Mouse (Mus musculus): ENCODE results near the gene Grrp1. TPM values are rescaled to one million over a fixed set of nuclear protein-coding genes. Genes with fewer than 3 reads are reported as not detected.
"Not testable (repeated sequence)": the region's sequence is repeated elsewhere in the genome, so short reads cannot be mapped to it uniquely, and the experiment has no call there.

The Grrp1 gene
- polyA plus RNA-seq (2015; fragmentation: Nextera tagmentation; extraction: Ambion mirVana) = 3.9 and 6.4 TPM in 2 replicates

GRCm38 (mm10) chr4:134253722-134254324 lies at the start of gene Grrp1:
TSS of gene Grrp1 (minus strand) at chr4:134254106.
- Histone ChIP-seq H3K4me1 (peaks cover 83% of the 10 kb centered on the region), H3K9ac (peak within 1 kb of the TSS; percentile 61), H3K36me3 (no peaks in the 10 kb centered on the region), H3K4me3 (peak within 1 kb of the TSS; percentile 54), H3K27ac (peak within 1 kb of the TSS; percentile 30; the same call in 1 of the 2 replicates), H3K27me3 (peaks cover 81% of the 10 kb centered on the region), H3K4me2 (peak within 1 kb of the TSS; percentile 95), H3K9me3 (no peaks in the 10 kb centered on the region)
- WGBS = 2% methylated on average over 13 of the region's 13 CpGs
- ATAC-seq (ENCODE audit: insufficient number of reproducible peaks, insufficient read depth, low FRiP score, low TSS enrichment, low read depth) = no peak

DNA sequence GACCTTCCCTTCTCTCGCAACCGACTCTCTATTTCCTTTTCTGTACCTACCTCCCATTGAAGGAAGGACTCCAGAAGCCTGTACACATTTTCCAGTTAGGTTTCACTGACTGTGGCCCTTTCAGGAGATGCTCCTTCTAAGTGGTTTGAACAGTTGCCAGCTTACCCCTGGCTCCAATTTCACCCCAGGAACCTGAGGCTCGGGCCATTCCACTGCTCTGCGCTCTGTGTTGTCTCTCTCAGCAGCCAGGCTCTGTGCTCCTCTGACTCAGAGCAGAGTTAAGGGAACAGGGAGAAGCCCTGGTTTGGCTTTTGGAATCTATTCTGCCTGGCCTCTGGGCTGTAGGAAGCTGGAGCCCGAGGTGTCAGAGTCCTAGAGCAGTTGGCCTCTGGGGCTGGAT lies 48.2 kb upstream of the Grrp1 start:
- ATAC-seq (ENCODE audit: insufficient number of reproducible peaks, insufficient read depth, low FRiP score, low TSS enrichment, low read depth) = no peak
- 71% methylated on average over 5 of the region's 5 CpGs for WGBS

GRCm38 (mm10) chr4:134300316-134300715 lies 46.4 kb upstream of the Grrp1 start:
- Histone ChIP-seq H3K9me3 (peaks cover 4% of the 10 kb centered on the region; the same call in 1 of the 2 replicates), H3K4me1 (no peaks in the 10 kb centered on the region), H3K4me2 (no peak overlapping the region), H3K27ac (no peak overlapping the region), H3K4me3 (no peak overlapping the region), H3K27me3 (no peaks in the 10 kb centered on the region), H3K36me3 (no peaks in the 10 kb centered on the region), H3K9ac (no peak overlapping the region)
- 81% methylated on average over 9 of the region's 9 CpGs for WGBS
- no peak for ATAC-seq (ENCODE audit: insufficient number of reproducible peaks, insufficient read depth, low FRiP score, low TSS enrichment, low read depth)

More for the DNA sequence above, 48.2 kb upstream of the Grrp1 start:
- Histone ChIP-seq H3K27me3 (no peaks in the 10 kb centered on the region), H3K36me3 (no peaks in the 10 kb centered on the region), H3K27ac (no peak overlapping the region), H3K9me3 (no peaks in the 10 kb centered on the region), H3K4me1 (peaks cover 4% of the 10 kb centered on the region), H3K4me2 (no peak overlapping the region), H3K9ac (no peak overlapping the region), H3K4me3 (no peak overlapping the region)

DNA sequence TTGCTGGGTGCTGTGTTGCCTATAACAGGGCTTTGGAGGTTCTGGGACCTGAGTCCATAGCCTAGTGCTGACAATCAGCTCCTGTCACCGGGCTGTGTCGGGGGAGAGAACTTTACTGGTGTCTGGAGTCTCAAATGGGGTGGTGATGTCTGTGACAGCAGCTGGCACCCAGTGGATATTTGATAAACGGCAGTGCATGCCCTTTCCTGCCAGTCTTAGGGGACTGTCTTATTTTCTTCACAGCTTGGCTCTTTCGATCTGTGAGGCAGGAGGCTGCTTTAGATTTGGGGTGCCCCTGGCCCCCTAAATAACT lies 45.5 kb upstream of the Grrp1 start:
- Histone ChIP-seq H3K4me1 (no peaks in the 10 kb centered on the region), H3K36me3 (no peaks in the 10 kb centered on the region), H3K4me3 (no peak overlapping the region), H3K27ac (no peak overlapping the region), H3K9ac (no peak overlapping the region), H3K9me3 (peaks cover 4% of the 10 kb centered on the region; the same call in 1 of the 2 replicates), H3K27me3 (no peaks in the 10 kb centered on the region), H3K4me2 (no peak overlapping the region)
- 56% methylated on average over 4 of the region's 4 CpGs for WGBS
- ATAC-seq (ENCODE audit: insufficient number of reproducible peaks, insufficient read depth, low FRiP score, low TSS enrichment, low read depth) = no peak

- WGBS = 77% methylated on average over 19 of the region's 19 CpGs
- no peaks in the 10 kb centered on the region for H3K4me1 ChIP-seq
- H3K9me3 ChIP-seq = peaks cover 4% of the 10 kb centered on the region; the same call in 1 of the 2 replicates
- H3K4me2 ChIP-seq = no peak overlapping the region
- no peak overlapping the region for H3K9ac ChIP-seq
- H3K4me3 ChIP-seq = no peak overlapping the region
- H3K27me3 ChIP-seq = 0 out of 2 replicates have a peak, but pooled peaks cover 4% of the 10 kb centered on the region
- no peak overlapping the region for H3K27ac ChIP-seq
- H3K36me3 ChIP-seq = no peaks in the 10 kb centered on the region
- no peak for ATAC-seq (ENCODE audit: insufficient number of reproducible peaks, insufficient read depth, low FRiP score, low TSS enrichment, low read depth)
Measured at GRCm38 (mm10) chr4:134298626-134299497, 45.0 kb upstream of the Grrp1 start.

DNA sequence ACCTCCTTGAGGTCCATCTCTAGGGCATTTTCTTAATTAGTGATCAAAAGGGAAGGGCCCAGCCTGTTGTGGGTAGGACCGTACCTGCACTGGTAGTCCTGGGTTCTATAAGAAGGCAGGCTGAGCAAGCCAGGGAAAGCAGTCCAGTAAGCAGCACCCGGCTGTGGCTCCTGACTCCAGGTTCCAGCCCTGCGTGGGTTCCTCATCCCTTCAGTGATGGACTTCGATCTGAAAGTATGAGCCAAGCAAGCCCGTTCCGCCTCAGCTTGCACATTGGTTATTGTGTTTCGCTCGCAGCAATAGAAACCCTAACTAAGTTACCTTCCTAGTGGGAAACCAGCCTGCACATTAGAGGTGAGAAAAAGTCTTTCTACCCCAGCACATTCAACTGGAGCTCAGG lies 43.5 kb upstream of the Grrp1 start:
- Histone ChIP-seq H3K4me2 (no peak overlapping the region), H3K27me3 (0 out of 2 replicates have a peak, but pooled peaks cover 15% of the 10 kb centered on the region)

DNA sequence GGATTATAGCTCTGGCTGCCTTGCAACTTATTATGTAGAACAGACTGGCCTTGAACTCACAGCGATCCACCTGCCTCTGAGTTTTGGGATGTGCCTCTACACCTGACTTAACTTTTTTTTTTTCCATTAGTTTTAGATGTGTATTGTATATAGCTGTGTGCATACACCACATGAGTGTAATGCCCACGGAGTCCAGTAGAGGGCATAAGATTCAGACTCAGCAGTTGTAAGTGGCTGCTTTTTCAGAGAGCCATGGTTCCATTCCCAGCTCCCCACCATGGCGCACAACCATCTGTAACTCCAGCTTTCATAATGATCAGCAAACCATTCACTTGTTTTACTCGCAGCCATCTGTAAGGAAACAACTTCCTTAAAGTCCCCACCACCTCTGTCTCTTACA lies 42.6 kb upstream of the Grrp1 start:
- Histone ChIP-seq H3K4me3 (no peak overlapping the region), H3K36me3 (no peaks in the 10 kb centered on the region), H3K27me3 (0 out of 2 replicates have a peak, but pooled peaks cover 15% of the 10 kb centered on the region), H3K9ac (no peak overlapping the region), H3K27ac (no peak overlapping the region), H3K4me2 (no peak overlapping the region), H3K9me3 (peaks cover 4% of the 10 kb centered on the region; the same call in 1 of the 2 replicates), H3K4me1 (no peaks in the 10 kb centered on the region)
- no peak for ATAC-seq (ENCODE audit: insufficient number of reproducible peaks, insufficient read depth, low FRiP score, low TSS enrichment, low read depth)
- 89% methylated on average over 4 of the region's 4 CpGs for WGBS

More for the DNA sequence above, 43.5 kb upstream of the Grrp1 start:
- Histone ChIP-seq H3K9me3 (peaks cover 4% of the 10 kb centered on the region; the same call in 1 of the 2 replicates), H3K9ac (no peak overlapping the region), H3K4me1 (no peaks in the 10 kb centered on the region), H3K36me3 (no peaks in the 10 kb centered on the region), H3K27ac (no peak overlapping the region), H3K4me3 (no peak overlapping the region)
- ATAC-seq (ENCODE audit: insufficient number of reproducible peaks, insufficient read depth, low FRiP score, low TSS enrichment, low read depth) = no peak
- WGBS = 86% methylated on average over 8 of the region's 8 CpGs

- H3K27ac ChIP-seq; H3K36me3 ChIP-seq; H3K4me3 ChIP-seq; H3K9ac ChIP-seq; H3K4me1 ChIP-seq; H3K9me3 ChIP-seq; ATAC-seq (ENCODE audit: insufficient number of reproducible peaks, insufficient read depth, low FRiP score, low TSS enrichment, low read depth); H3K4me2 ChIP-seq: not testable (repeated sequence)
- WGBS = 84% methylated on average over 4 of the region's 4 CpGs
- H3K27me3 ChIP-seq = 0 out of 2 replicates have a peak, but pooled peaks cover 15% of the 10 kb centered on the region
Measured at GRCm38 (mm10) chr4:134296096-134296495, 42.2 kb upstream of the Grrp1 start.

GRCm38 (mm10) chr4:134293692-134294163 lies 39.8 kb upstream of the Grrp1 start:
- Histone ChIP-seq H3K27me3 (0 out of 2 replicates have a peak, but pooled peaks cover 15% of the 10 kb centered on the region), H3K4me2 (no peak overlapping the region)
- WGBS = 69% methylated on average over 9 of the region's 9 CpGs

GRCm38 (mm10) chr4:134293061-134293691 lies 39.3 kb upstream of the Grrp1 start:
- H3K4me2 ChIP-seq = no peak overlapping the region
- ATAC-seq (ENCODE audit: insufficient number of reproducible peaks, insufficient read depth, low FRiP score, low TSS enrichment, low read depth) = no peak

More at GRCm38 (mm10) chr4:134293692-134294163, 39.8 kb upstream of the Grrp1 start:
- no peaks in the 10 kb centered on the region for H3K36me3 ChIP-seq
- no peak overlapping the region for H3K27ac ChIP-seq
- H3K4me3 ChIP-seq = no peak overlapping the region
- peaks cover 2% of the 10 kb centered on the region; the same call in 1 of the 2 replicates for H3K4me1 ChIP-seq
- H3K9ac ChIP-seq = no peak overlapping the region
- H3K9me3 ChIP-seq = peaks cover 4% of the 10 kb centered on the region; the same call in 1 of the 2 replicates
- no peak for ATAC-seq (ENCODE audit: insufficient number of reproducible peaks, insufficient read depth, low FRiP score, low TSS enrichment, low read depth)

GRCm38 (mm10) chr4:134292067-134292466 lies 38.2 kb upstream of the Grrp1 start:
- Histone ChIP-seq H3K27me3 (0 out of 2 replicates have a peak, but pooled peaks cover 15% of the 10 kb centered on the region), H3K36me3 (no peaks in the 10 kb centered on the region), H3K9ac (no peak overlapping the region), H3K4me2 (no peak overlapping the region), H3K9me3 (peaks cover 4% of the 10 kb centered on the region; the same call in 1 of the 2 replicates), H3K27ac (no peak overlapping the region), H3K4me1 (peaks cover 9% of the 10 kb centered on the region), H3K4me3 (no peak overlapping the region)
- ATAC-seq (ENCODE audit: insufficient number of reproducible peaks, insufficient read depth, low FRiP score, low TSS enrichment, low read depth) = no peak
- WGBS = 19% methylated on average over 7 of the region's 7 CpGs

More at GRCm38 (mm10) chr4:134293061-134293691, 39.3 kb upstream of the Grrp1 start:
- Histone ChIP-seq H3K27ac (no peak overlapping the region), H3K36me3 (no peaks in the 10 kb centered on the region), H3K27me3 (0 out of 2 replicates have a peak, but pooled peaks cover 15% of the 10 kb centered on the region), H3K9me3 (peaks cover 4% of the 10 kb centered on the region; the same call in 1 of the 2 replicates), H3K9ac (peak overlapping the region; percentile 46; the same call in 1 of the 2 replicates), H3K4me3 (no peak overlapping the region), H3K4me1 (peaks cover 7% of the 10 kb centered on the region)
- 75% methylated on average over 18 of the region's 18 CpGs for WGBS

All from embryonic facial prominence, embryonic 13.5 days (tissue).